Mouse (Mus musculus) frontal cortex, adult (tissue): ENCODE measurements at regions not wholly inside any gene's neighbourhood (a gene's known extent, or its start where the extent isn't known, plus 50 kb on each side); places are given as distances from the start of the nearest gene placed in this dataset.

Experiments used
- ATAC-seq: cut with Nextera tagmentation; 2 replicates; pipeline ENCODE4 v1.9.2; 2017; ENCODE audit warnings: mild to moderate bottlenecking, moderate library complexity, mixed read lengths; ENCODE audit not compliant: low TSS enrichment

DNA sequence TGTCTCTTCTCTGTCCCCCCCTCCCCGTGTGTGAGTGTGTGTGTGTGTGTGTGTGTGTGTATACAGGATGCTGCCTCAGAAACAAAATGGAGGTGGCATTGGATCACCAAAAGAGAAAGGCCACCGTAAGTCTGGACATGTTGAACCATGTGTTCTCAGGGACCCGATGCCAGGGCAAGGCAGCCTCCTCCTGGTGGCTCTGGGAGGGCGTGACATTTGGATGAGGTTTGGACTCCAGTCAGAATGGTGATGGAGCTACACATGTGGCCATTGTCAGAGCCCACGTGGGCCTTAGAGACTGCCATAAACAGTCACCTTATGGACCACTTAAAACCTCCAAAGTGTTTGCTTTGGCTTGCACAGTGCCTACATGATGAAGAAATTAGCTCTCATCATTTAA lies 80.0 kb downstream of the Efnb1 start:
- ATAC-seq = no peak

GRCm38 (mm10) chrX:99215111-99215510 lies 79.2 kb downstream of the Efnb1 start:
- no peak for ATAC-seq

DNA sequence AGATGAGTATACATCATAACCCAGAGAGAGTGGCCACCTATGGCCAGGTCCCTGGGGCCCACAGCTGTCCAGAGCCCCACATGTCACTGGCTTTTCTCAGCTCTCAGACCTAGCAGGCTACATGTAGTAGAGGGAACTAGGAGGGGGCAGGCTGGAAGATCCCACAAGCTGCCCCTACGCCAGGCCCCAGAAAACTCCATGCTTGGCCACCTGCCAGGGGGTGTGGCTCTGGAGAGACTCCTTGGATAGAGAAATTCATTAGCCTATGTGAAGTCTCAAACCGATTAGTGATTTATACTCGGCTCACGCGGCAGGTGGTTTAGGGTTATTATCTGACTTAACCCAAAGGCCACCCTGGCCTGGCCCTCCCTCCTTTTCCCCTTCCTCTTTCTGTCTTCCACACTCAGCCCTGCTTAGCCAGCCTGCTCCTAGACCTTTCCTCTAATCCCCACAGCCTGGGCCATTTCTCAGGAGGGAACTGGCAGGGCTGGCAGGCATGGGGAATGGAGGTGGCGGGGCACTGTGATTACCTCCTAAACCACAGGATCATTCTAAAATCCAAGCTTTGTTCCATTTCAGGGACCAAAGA lies 77.7 kb downstream of the Efnb1 start:
- no peak for ATAC-seq

GRCm38 (mm10) chrX:99204077-99204476 lies 68.1 kb downstream of the Efnb1 start:
- no peak for ATAC-seq

- ATAC-seq = no peak
These were observed 65.2 kb downstream of the Efnb1 start for GRCm38 (mm10) chrX:99201081-99201480.

- ATAC-seq = no peak
These were observed 63.7 kb downstream of the Efnb1 start for GRCm38 (mm10) chrX:99199669-99200068.

DNA sequence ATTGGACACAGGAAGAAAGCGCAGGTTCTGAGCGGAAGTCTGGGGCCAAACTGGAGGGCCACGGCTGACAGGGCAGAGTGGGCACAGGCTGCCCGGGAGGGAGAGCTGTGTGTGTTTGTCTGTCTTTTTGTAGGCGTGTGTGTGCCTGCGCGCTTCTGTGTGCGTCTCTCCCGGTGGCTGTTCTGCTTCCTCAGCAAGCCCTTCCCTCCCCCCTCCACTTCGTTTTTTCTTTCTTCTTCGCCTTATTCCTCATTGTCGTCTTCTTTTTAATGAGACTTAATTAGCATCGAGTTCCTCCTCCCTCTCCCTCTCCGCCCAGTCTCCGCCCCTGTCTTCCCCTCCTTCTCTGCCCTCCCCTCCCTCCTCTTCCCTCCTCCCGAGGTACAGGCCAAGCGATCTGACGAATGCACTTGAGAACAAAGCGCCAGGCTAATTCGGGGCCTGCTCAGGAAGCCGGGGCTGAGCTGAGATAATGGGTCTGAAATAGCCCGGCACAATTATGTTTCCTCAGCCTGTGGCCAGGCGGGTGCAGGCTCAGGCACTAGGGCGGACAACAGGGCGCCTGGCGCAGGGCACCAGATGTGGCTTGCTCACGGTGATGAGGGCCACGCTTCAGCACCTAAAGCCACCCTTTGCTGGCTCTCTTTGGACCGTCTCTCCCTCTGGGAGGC lies 63.2 kb downstream of the Efnb1 start:
- ATAC-seq = peak; percentile 90
